Mouse (Mus musculus) spleen, adult 2 months (tissue): Measurements from ENCODE around the gene Plce1.
"Not testable (repeated sequence)": the region's sequence is repeated elsewhere in the genome, so short reads cannot be mapped to it uniquely, and the experiment has no call there.

Experiments used
- CTCF ChIP-seq: fragments of 200-500 bp; IDR thresholded peaks from 2 replicates; pipeline ENCODE4 v1.5.1; 2011; ENCODE audit warnings: mild to moderate bottlenecking, inconsistent platforms; ENCODE audit not compliant: insufficient read depth, insufficient read length, insufficient replicate concordance; ENCODE audit errors: extremely low read depth
- POLR2A ChIP-seq: fragments of 200-500 bp; IDR thresholded peaks from 2 replicates; pipeline ENCODE4 v1.6.1; 2011; ENCODE audit warnings: low read depth, low read length, inconsistent platforms

GRCm38 (mm10) chr19:38561887-38562286 is 81.0 kb downstream of the Plce1 start:
- not testable (repeated sequence) for TF ChIP-seq POLR2A, CTCF
